Mouse (Mus musculus) midbrain, embryonic 11.5 days (tissue): ENCODE data around the gene Rcsd1. TPM values are rescaled to one million over a fixed set of nuclear protein-coding genes. Genes with fewer than 3 reads are reported as not detected.

Experiments
- ATAC-seq: fragments of 200-750 bp; cut with Nextera tagmentation; 2 replicates; pipeline ENCODE4 v1.8.0; 2017; ENCODE audit warnings: moderate TSS enrichment, moderate library complexity; ENCODE audit not compliant: low FRiP score
- DNase-seq: peaks from one replicate; pipeline ENCODE4 v3.0.0; 2015; ENCODE audit warnings: low spot score; ENCODE audit errors: missing footprints
- H3K27ac ChIP-seq: fragments of 300-500 bp; sonication (generic); 2 replicates; pipeline ENCODE4 v1.5.1; 2014; ENCODE audit warnings: low read depth, low read length
- H3K27me3 ChIP-seq: fragments of 300-500 bp; sonication (generic); 2 replicates; pipeline ENCODE4 v1.6.1; 2014; ENCODE audit warnings: mild to moderate bottlenecking, low read length, moderate library complexity, mixed read lengths; ENCODE audit not compliant: control insufficient read depth, insufficient read depth
- H3K36me3 ChIP-seq: fragments of 300-500 bp; sonication (generic); 2 replicates; pipeline ENCODE4 v1.6.1; 2014; ENCODE audit warnings: mild to moderate bottlenecking, low read length, moderate library complexity, mixed read lengths; ENCODE audit not compliant: control insufficient read depth, insufficient read depth
- H3K4me1 ChIP-seq: fragments of 300-500 bp; sonication (generic); 2 replicates; pipeline ENCODE4 v1.6.1; 2014; ENCODE audit warnings: low read length; ENCODE audit not compliant: control insufficient read depth, insufficient read depth
- H3K4me2 ChIP-seq: fragments of 300-500 bp; sonication (generic); 2 replicates; pipeline ENCODE4 v1.6.1; 2014; ENCODE audit warnings: mild to moderate bottlenecking, moderate library complexity
- H3K4me3 ChIP-seq: fragments of 300-500 bp; sonication (generic); 2 replicates; pipeline ENCODE4 v1.5.1; 2014; ENCODE audit warnings: low read depth, low read length
- H3K9ac ChIP-seq: fragments of 300-500 bp; sonication (generic); 2 replicates; pipeline ENCODE4 v1.6.1; 2014; ENCODE audit warnings: low read length
- H3K9me3 ChIP-seq: fragments of 300-500 bp; sonication (generic); 2 replicates; pipeline ENCODE4 v1.6.1; 2016; ENCODE audit warnings: low read length; ENCODE audit not compliant: control insufficient read depth
- WGBS: fragments of 180-500 bp; shearing (Covaris S2); extraction: QIAGEN DNeasy Blood & Tissue Kit; methylation state at CpG from one replicate; pipeline ENCODE4 v1.1.7; 2014; 5-methylcytosine and 5-hydroxymethylcytosine counted together
- polyA plus RNA-seq: library from polyadenylated mRNA; unstranded; fragments of >200 nt; fragmentation: Nextera tagmentation; extraction: Ambion mirVana; gene quantifications from 2 replicates; pipeline ENCODE4 v1.2.1, GENCODE M21; 2014

Rcsd1 gene
- polyA plus RNA-seq, 1 experiment from 2014 or later, result 5.9 TPM

DNA sequence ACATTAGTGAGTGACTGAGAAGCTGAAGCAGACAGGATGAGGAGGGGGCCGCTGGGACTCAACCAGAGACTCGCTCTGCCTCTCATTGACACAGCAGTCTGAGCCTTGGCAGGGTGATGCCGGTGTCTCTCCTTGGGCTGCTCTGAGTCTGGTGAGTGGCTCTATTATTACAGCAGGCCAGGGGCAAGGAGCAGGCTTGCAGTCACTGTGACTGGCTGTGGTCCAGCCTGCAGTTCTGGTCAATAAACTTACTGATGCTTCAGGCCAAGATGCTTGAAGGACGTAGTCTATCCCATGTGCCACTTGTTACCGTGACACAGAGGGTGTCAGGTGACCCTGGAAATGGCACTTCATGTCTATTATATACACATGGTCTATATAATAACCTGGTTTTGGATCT lies 43.8 kb downstream of the Rcsd1 start:
- DNase-seq (no peak), ATAC-seq (no peak)
- H3K4me2 ChIP-seq, result no peak overlapping the region
- no peaks in the 10 kb centered on the region for H3K9me3 ChIP-seq
- H3K27ac ChIP-seq, result no peak overlapping the region
- H3K9ac ChIP-seq, result no peak overlapping the region
- no peaks in the 10 kb centered on the region for H3K36me3 ChIP-seq
- peaks cover 7% of the 10 kb centered on the region for H3K4me1 ChIP-seq
- no peak overlapping the region for H3K4me3 ChIP-seq
- WGBS, result 87% methylated on average over 5 of the region's 5 CpGs
- no peaks in the 10 kb centered on the region for H3K27me3 ChIP-seq

DNA sequence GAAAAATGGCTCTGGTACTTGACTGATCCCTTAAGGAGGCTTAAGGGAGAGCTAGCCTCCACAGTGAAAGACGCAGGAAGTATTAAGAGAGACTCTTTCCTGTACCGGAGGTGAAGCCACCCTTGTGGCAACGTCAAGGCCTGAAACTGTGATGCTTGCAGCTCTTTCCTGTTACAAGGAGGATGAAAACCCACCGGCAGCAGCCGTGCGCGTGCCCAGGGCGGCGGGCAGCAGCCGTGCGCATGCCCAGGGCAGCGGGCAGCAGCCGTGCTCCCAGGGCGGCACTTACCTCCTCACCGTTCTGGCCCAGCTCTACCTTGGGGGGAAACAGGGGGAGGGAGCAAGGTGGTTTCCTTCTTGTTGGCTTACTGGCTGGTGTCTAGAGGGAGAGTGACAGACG lies 46.3 kb downstream of the Rcsd1 start:
- no peak for DNase-seq
- peaks cover 7% of the 10 kb centered on the region for H3K4me1 ChIP-seq
- H3K9me3 ChIP-seq, result no peaks in the 10 kb centered on the region
- ATAC-seq, result no peak
- H3K9ac ChIP-seq, result no peak overlapping the region
- 78% methylated on average over 16 of the region's 16 CpGs for WGBS
- H3K36me3 ChIP-seq, result no peaks in the 10 kb centered on the region
- H3K27me3 ChIP-seq, result no peaks in the 10 kb centered on the region
- H3K27ac ChIP-seq, result no peak overlapping the region
- no peak overlapping the region for H3K4me2 ChIP-seq
- H3K4me3 ChIP-seq, result no peak overlapping the region

DNA sequence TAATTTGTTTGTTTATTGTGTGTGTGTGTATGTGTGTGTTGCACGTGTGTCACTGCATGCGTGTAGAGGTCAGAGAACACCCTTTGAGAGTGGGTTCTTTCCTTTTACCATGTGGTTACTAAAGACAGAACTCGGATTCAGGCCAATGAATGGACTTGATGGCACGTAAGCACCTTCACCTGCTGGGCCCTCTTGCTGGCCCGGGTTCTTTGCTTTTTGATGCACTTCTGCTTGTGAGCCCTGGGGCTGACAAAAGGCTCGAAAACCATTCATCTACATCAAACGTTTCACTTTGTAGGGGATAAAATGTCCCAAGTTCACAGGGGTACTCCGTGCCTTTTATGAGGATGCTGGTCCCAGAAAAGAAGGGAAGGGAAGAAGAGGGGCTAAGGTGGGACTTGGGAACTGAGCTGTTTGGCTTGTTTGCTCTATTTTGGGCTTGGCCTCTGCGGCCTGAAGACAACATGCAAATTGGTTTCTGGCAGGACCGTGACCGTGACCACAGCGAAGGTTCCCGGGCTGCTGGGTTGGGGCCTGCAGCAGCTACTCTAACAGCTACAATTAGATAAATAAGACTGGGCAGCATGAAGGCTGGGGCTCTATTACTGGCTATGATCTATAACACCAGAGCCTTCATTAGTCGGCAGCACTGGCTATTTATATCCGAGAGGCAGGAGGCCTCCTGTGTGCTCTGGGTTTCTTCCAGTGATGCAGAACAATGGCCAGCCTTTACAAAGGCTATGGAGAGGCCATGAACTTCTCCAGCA lies 46.9 kb downstream of the Rcsd1 start:
- DNase-seq (no peak), ATAC-seq (no peak)
- H3K9me3 ChIP-seq, result no peaks in the 10 kb centered on the region
- H3K36me3 ChIP-seq, result no peaks in the 10 kb centered on the region
- H3K27me3 ChIP-seq, result no peaks in the 10 kb centered on the region
- no peak overlapping the region for H3K27ac ChIP-seq
- no peak overlapping the region for H3K4me3 ChIP-seq
- peaks cover 7% of the 10 kb centered on the region for H3K4me1 ChIP-seq
- no peak overlapping the region for H3K4me2 ChIP-seq
- WGBS, result 55% methylated on average over 15 of the region's 15 CpGs
- H3K9ac ChIP-seq, result no peak overlapping the region

DNA sequence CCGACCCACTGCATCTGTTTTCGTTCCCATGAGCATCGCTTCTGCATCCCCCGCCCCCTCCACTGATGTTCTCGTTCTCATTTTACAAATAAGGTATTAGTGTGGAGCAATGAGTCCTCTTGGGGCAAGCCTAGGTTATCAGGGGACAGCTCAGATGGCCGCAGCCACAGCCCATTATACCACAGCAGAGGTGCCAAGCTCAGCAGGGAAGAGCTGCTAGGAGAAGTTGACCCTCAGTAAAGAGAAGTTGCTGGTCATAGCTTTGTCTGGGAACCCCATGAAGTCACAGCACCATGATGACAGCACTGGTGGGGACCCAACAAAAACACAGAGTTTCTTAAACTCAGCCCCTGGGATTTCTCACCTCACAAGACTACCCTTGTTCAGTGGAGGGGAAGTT lies 47.8 kb downstream of the Rcsd1 start:
- H3K4me3 ChIP-seq, result no peak overlapping the region
- H3K4me1 ChIP-seq, result peaks cover 7% of the 10 kb centered on the region
- no peak overlapping the region for H3K27ac ChIP-seq
- no peak overlapping the region for H3K4me2 ChIP-seq
- H3K36me3 ChIP-seq, result no peaks in the 10 kb centered on the region
- H3K27me3 ChIP-seq, result no peaks in the 10 kb centered on the region
- no peak for ATAC-seq
- no peaks in the 10 kb centered on the region for H3K9me3 ChIP-seq
- no peak for DNase-seq
- WGBS, result 86% methylated on average over 6 of the region's 6 CpGs
- no peak overlapping the region for H3K9ac ChIP-seq

DNA sequence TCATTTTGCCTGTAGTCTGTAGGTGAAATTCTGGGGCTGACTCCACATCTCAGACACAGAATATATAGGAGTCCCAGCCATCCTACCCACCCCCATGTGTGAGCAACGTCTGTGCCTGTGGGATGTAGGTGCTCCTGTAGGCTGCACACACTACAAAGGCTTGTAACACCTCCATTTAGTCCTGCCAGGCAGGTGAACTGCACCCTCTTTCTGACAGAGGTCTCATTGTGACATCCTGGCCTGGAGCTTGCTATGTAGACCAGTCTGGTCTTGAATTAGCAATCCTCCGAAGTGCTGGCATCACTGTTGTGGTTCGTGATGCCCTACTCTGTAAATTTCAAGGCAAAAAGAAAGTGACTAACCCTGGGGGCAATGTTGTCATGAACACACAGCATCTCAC lies 48.4 kb downstream of the Rcsd1 start:
- 50% methylated on average over 3 of the region's 3 CpGs for WGBS
- H3K27ac ChIP-seq, result no peak overlapping the region
- H3K9ac ChIP-seq, result no peak overlapping the region
- no peaks in the 10 kb centered on the region for H3K27me3 ChIP-seq
- peaks cover 7% of the 10 kb centered on the region for H3K4me1 ChIP-seq
- ATAC-seq (no peak), DNase-seq (no peak)
- H3K9me3 ChIP-seq, result no peaks in the 10 kb centered on the region
- H3K4me3 ChIP-seq, result no peak overlapping the region
- no peak overlapping the region for H3K4me2 ChIP-seq
- H3K36me3 ChIP-seq, result no peaks in the 10 kb centered on the region

DNA sequence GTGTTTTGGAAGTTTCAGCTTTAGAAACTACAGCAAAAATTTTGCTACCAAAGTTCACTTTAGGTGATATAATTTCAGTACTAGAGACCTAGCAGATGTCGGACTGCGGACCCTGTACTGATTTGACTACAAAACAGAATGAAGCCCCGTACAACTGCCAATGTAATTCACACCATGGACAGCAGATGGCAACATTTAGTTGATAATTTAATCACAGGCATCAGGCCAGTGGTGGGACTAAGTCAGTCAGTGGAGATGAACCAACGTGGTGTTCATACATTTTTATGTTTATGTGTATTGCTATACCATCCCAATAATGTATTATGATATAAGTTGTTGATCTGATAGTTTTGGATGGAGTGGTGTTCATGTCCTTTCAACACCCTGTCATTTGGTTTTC lies 48.8 kb downstream of the Rcsd1 start:
- no peaks in the 10 kb centered on the region for H3K9me3 ChIP-seq
- DNase-seq (peak; percentile 96), ATAC-seq (peak; percentile 51)
- H3K36me3 ChIP-seq, result no peaks in the 10 kb centered on the region
- no peak overlapping the region for H3K9ac ChIP-seq
- no peak overlapping the region for H3K27ac ChIP-seq
- peaks cover 7% of the 10 kb centered on the region for H3K4me1 ChIP-seq
- H3K4me3 ChIP-seq, result no peak overlapping the region
- WGBS, result 23% methylated on average over 4 of the region's 4 CpGs
- H3K4me2 ChIP-seq, result no peak overlapping the region
- no peaks in the 10 kb centered on the region for H3K27me3 ChIP-seq

DNA sequence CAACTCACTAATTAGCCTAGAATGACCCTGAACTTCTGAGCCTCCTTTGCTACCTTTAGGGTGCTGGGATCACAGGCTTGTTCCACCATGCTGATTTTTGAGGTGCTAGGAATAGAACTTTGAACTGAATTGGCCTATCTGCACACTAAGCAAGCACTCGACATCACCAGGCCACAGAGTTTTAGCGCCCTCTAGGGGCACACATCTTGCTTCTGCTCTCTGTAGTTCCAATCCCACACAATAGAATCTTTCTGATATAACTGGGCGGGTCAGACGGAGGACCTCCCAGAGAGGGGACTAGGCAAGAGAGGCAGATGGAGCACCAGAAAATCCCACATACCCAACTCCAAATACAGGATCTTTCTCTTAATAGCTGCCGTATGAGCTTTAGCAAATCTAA lies 51.0 kb downstream of the Rcsd1 start:
- Histone ChIP-seq H3K27me3 (no peaks in the 10 kb centered on the region), H3K4me2 (no peak overlapping the region), H3K9me3 (no peaks in the 10 kb centered on the region), H3K9ac (no peak overlapping the region), H3K4me1 (peaks cover 7% of the 10 kb centered on the region), H3K4me3 (no peak overlapping the region), H3K36me3 (no peaks in the 10 kb centered on the region), H3K27ac (no peak overlapping the region)
- peak; percentile 90 for DNase-seq
- ATAC-seq, result peak; percentile 70
- 32% methylated on average over 5 of the region's 5 CpGs for WGBS

DNA sequence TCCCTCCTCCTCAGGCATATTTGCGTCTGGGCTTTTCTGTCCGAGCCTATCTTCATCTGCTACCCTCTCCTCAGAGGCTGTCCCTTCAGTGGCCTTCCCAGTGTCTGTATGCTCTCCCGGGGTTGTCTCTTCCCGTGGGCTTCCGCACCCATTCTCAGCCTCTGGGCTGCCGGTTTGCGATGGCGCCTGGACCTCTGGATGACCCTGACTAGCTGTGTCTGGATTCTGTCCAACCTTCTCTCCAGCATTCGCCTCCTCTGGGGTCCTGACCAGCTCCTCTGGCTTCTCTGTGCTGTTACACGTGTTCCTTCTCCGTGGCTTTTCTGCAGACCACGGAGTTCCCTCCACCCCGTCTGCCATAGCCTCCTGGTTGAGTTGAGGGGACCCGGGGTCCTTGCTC lies 54.1 kb downstream of the Rcsd1 start:
- Histone ChIP-seq H3K4me1 (no peaks in the 10 kb centered on the region), H3K27ac (no peak overlapping the region), H3K4me3 (no peak overlapping the region), H3K36me3 (no peaks in the 10 kb centered on the region), H3K9me3 (no peaks in the 10 kb centered on the region), H3K4me2 (no peak overlapping the region), H3K27me3 (no peaks in the 10 kb centered on the region), H3K9ac (no peak overlapping the region)
- no peak for DNase-seq
- 90% methylated on average over 14 of the region's 14 CpGs for WGBS
- ATAC-seq, result no peak

DNA sequence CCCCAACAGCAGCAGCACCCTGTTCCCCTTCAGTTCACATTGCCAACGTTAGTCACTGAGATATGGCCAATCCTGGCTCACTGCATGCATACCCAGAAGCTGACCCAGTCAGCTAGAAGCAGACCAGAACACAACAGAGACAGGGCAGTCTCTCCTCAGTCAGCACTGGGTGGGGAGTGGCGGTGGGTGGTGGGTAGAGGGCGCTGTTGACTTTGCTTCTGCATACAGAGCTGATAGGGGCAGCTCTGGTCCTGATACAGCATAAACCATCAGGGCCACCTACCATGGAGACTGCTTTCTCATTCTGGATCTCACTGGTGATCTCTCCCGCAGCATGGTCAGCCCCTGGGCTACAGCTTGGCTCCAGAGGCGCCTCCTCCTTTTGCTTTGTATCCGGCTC lies 54.5 kb downstream of the Rcsd1 start:
- Histone ChIP-seq H3K4me2 (no peak overlapping the region), H3K4me1 (no peaks in the 10 kb centered on the region), H3K9me3 (no peaks in the 10 kb centered on the region), H3K27me3 (no peaks in the 10 kb centered on the region), H3K4me3 (no peak overlapping the region), H3K36me3 (no peaks in the 10 kb centered on the region), H3K9ac (no peak overlapping the region), H3K27ac (no peak overlapping the region)
- DNase-seq, result no peak
- ATAC-seq, result no peak
- 64% methylated on average over 6 of the region's 6 CpGs for WGBS
